Mouse (Mus musculus) thymus, adult 2 months (tissue): ENCODE data around the gene Ccdc88b. TPM values are rescaled to one million over a fixed set of nuclear protein-coding genes. Genes with fewer than 3 reads are reported as not detected.
A peak's percentile ranks its signal among the peaks of the same experiment; 100 is the strongest.

ENCODE experiments used
- DNase-seq: peaks from one replicate; pipeline ENCODE4 v3.0.0; 2021
- H3K27ac ChIP-seq: fragments of 200-500 bp; 2 replicates; pipeline ENCODE4 v1.5.1; 2012; ENCODE audit warnings: low read length, control low read depth; ENCODE audit not compliant: control insufficient read depth, insufficient read depth
- H3K27me3 ChIP-seq: fragments of 200-500 bp; 2 replicates; pipeline ENCODE4 v1.6.1; 2012; ENCODE audit warnings: mild to moderate bottlenecking, low read length, moderate library complexity, mixed read lengths; ENCODE audit not compliant: control insufficient read depth, insufficient read depth
- H3K36me3 ChIP-seq: fragments of 200-500 bp; 2 replicates; pipeline ENCODE4 v1.6.1; 2012; ENCODE audit warnings: mild to moderate bottlenecking, low read length, moderate library complexity; ENCODE audit not compliant: control insufficient read depth, insufficient read depth
- H3K4me1 ChIP-seq: fragments of 200-500 bp; replicated peaks from 2 replicates; pipeline ENCODE4 v1.6.1; 2012; ENCODE audit warnings: low read length; ENCODE audit not compliant: control insufficient read depth, insufficient read depth
- H3K4me3 ChIP-seq: fragments of 200-500 bp; 2 replicates; pipeline ENCODE4 v1.5.1; 2012; ENCODE audit warnings: mild to moderate bottlenecking, low read length, control low read depth, moderate library complexity; ENCODE audit not compliant: control insufficient read depth, insufficient read depth
- CTCF ChIP-seq: fragments of 200-500 bp; IDR thresholded peaks from 2 replicates; pipeline ENCODE4 v1.5.1; 2012; ENCODE audit warnings: mild to moderate bottlenecking, control low read depth, low read length, moderate library complexity, borderline replicate concordance; ENCODE audit not compliant: control insufficient read depth, poor library complexity, insufficient read depth; ENCODE audit errors: extremely low read depth
- POLR2A ChIP-seq: fragments of 200-500 bp; IDR thresholded peaks from 2 replicates; pipeline ENCODE4 v1.6.1; 2012; ENCODE audit warnings: mild to moderate bottlenecking, low read length, control low read depth, moderate library complexity; ENCODE audit not compliant: control insufficient read depth, poor library complexity, insufficient read depth; ENCODE audit errors: extremely low read depth
- WGBS: fragments of 180-500 bp; shearing (Covaris S2); methylation state at CpG from one replicate; pipeline ENCODE4 v1.1.7; 2018; 5-methylcytosine and 5-hydroxymethylcytosine counted together
- polyA plus RNA-seq: library from polyadenylated mRNA; depleted of rRNA; stranded (reverse); fragments of >200 nt; gene quantifications from 2 replicates; pipeline ENCODE4 v1.2.3, GENCODE M21; 2012

Ccdc88b gene
- polyA plus RNA-seq, 1 experiment = 225 TPM

DNA sequence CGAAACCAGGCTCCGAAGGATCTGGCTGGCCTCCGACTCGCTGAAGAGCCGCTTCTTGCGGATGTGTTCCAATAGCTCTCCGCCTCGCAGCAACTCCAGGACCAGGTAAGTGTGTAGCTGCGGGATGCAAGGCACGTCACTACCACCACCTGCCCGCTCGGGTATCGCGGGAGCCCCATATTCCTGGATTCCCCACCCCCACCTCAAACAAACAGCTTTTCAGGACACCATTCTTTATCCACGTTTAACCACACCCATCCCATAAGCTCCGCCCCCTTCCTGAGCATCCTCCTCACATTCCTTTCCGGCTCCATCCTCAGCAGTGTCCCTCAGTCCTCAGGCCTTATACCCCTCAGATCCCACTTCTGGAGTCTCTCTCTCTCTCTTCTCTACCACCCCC is 26.7 kb downstream of the Ccdc88b start:
- DNase-seq = no peak
- 95% methylated on average over 17 of the region's 17 CpGs for WGBS
- Histone ChIP-seq H3K4me3 (no peak overlapping the region), H3K27me3 (no peaks in the 10 kb centered on the region), H3K36me3 (peaks cover 16% of the 10 kb centered on the region), H3K27ac (no peak overlapping the region), H3K4me1 (no peaks in the 10 kb centered on the region)
- TF ChIP-seq POLR2A (no peak), CTCF (no peak)

GRCm38 (mm10) chr19:6830556-6831316 is 27.3 kb downstream of the Ccdc88b start:
- Histone ChIP-seq H3K36me3 (peaks cover 16% of the 10 kb centered on the region), H3K27me3 (no peaks in the 10 kb centered on the region), H3K4me1 (no peaks in the 10 kb centered on the region), H3K27ac (no peak overlapping the region), H3K4me3 (no peak overlapping the region)
- TF ChIP-seq CTCF (no peak), POLR2A (no peak)
- WGBS = 95% methylated on average over 38 of the region's 38 CpGs
- DNase-seq = no peak

DNA sequence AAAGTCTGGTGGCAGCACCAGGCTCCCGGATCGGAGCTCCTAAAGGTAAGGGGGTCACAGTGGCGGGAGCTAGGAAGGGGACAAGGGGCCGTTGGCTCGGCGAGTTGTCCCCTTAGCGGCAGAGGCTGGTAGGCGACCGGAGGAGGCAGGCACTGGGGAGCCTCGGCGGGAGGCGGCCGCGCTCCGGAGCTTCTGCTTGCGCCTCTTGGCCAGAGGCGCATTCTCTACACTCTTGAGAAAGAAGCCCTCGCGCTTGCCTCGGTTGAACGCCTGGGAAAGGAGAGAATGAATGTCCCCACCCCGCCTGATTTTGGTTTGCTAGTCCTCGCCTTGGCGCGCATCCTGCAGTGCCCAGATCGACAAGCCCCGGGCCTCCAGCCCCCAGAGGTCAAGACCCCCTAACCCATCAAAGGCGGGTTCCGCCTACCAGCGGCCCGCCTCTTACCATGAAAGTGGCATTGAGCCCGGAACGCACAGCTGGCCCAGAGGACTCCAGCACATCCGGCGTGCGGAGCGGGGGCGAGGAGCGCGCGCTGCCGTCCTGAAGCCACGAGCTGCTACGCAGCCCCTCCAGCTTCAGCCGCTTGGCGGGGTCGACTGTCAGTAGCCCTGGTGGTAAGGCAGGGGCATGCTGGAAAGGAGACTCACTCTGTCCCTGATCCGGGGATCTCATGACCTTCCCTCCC is 28.0 kb downstream of the Ccdc88b start:
- no peak overlapping the region for H3K27ac ChIP-seq
- peaks cover 16% of the 10 kb centered on the region for H3K36me3 ChIP-seq
- no peak for DNase-seq
- H3K4me1 ChIP-seq = no peaks in the 10 kb centered on the region
- 92% methylated on average over 48 of the region's 48 CpGs for WGBS
- H3K4me3 ChIP-seq = no peak overlapping the region
- TF ChIP-seq POLR2A (no peak), CTCF (no peak)
- H3K27me3 ChIP-seq = no peaks in the 10 kb centered on the region

GRCm38 (mm10) chr19:6829069-6829468 is 28.9 kb downstream of the Ccdc88b start:
- no peak overlapping the region for H3K27ac ChIP-seq
- WGBS = 78% methylated on average over 3 of the region's 3 CpGs
- H3K4me3 ChIP-seq = no peak overlapping the region
- peak; percentile 35 for DNase-seq
- TF ChIP-seq POLR2A = no peak
- peak; percentile 61; the same call in 1 of the 2 replicates for TF ChIP-seq CTCF
- H3K4me1 ChIP-seq = no peaks in the 10 kb centered on the region
- peaks cover 16% of the 10 kb centered on the region for H3K36me3 ChIP-seq
- no peaks in the 10 kb centered on the region for H3K27me3 ChIP-seq

- Histone ChIP-seq H3K4me1 (no peaks in the 10 kb centered on the region), H3K36me3 (peaks cover 8% of the 10 kb centered on the region), H3K27ac (no peak overlapping the region), H3K27me3 (no peaks in the 10 kb centered on the region), H3K4me3 (no peak overlapping the region)
- no peak for DNase-seq
- WGBS = 88% methylated on average over 3 of the region's 3 CpGs
- TF ChIP-seq CTCF = no peak
- no peak for TF ChIP-seq POLR2A
Observed at GRCm38 (mm10) chr19:6826601-6827000, 31.4 kb downstream of the Ccdc88b start.

GRCm38 (mm10) chr19:6825384-6825783 is 32.6 kb downstream of the Ccdc88b start:
- Histone ChIP-seq H3K36me3 (peaks cover 2% of the 10 kb centered on the region), H3K4me3 (no peak overlapping the region), H3K27ac (no peak overlapping the region), H3K4me1 (no peaks in the 10 kb centered on the region), H3K27me3 (no peaks in the 10 kb centered on the region)
- no peak for DNase-seq
- whole genome bisulfite sequencing = 89% methylated on average over 6 of the region's 6 CpGs
- TF ChIP-seq POLR2A (no peak), CTCF (no peak)
